Mouse (Mus musculus) gastrocnemius, adult 2 months (tissue): ENCODE data around the gene Cyp2c50. TPM values are rescaled to one million over a fixed set of nuclear protein-coding genes. Genes with fewer than 3 reads are reported as not detected.
"Not testable (repeated sequence)": the region's sequence is repeated elsewhere in the genome, so short reads cannot be mapped to it uniquely, and the experiment has no call there.

Experiments used
- DNase-seq: peaks from one replicate; pipeline ENCODE4 v3.0.0; 2022
- H3K27ac ChIP-seq: fragments of 200-600 bp; 2 replicates; pipeline ENCODE4 v1.8.1; 2022; ENCODE audit warnings: mild to moderate bottlenecking
- H3K4me3 ChIP-seq: fragments of 200-600 bp; 2 replicates; pipeline ENCODE4 v1.8.1; 2022; ENCODE audit warnings: mild to moderate bottlenecking, moderate library complexity
- CTCF ChIP-seq: fragments of 200-600 bp; IDR thresholded peaks from 2 replicates; pipeline ENCODE4 v1.8.1; 2022; ENCODE audit warnings: antibody characterized with exemption, mild to moderate bottlenecking, moderate library complexity
- intact Hi-C: fragments of 180-260 bp; cut with DNase I; formaldehyde crosslinking; loops from one replicate; pipeline ENCODE4 v1.15.1; 2025
- long read RNA-seq, 2 experiments: library from polyadenylated mRNA; stranded (forward); transcript quantifications; one replicate each; pipeline ENCODE4 v2.0.0; 2021
- total RNA-seq, 2 experiments: library from RNA; stranded (reverse); gene quantifications; 2 replicates each; pipeline ENCODE4 v1.2.3; 2021

Gene Cyp2c50
- total RNA-seq, result not detected
- long read RNA-seq, experiment 1, result 0 reads
- long read RNA-seq, experiment 2, result 0 reads

- H3K4me3 ChIP-seq, intact Hi-C loops, H3K27ac ChIP-seq, DNase-seq: not testable (repeated sequence)
These were observed at the start of gene Cyp2c50 for GRCm38 (mm10) chr19:40089421-40089820. Gene Cyp2c50 (plus strand): TSS chr19:40089688.

GRCm38 (mm10) chr19:40073701-40074100, 15.8 kb upstream of the Cyp2c50 start, which contains the start of gene Cyp2c54:
Gene Cyp2c54 (minus strand): TSS chr19:40073827.
- Histone ChIP-seq H3K4me3 (no peak within 1 kb of the TSS), H3K27ac (no peak within 1 kb of the TSS)
- intact Hi-C loops, result no loop called here
- no peak for TF ChIP-seq CTCF
- DNase-seq, result no peak

GRCm38 (mm10) chr19:40088381-40088780, 1.1 kb upstream of the Cyp2c50 start:
- Histone ChIP-seq H3K4me3 (no peak overlapping the region), H3K27ac (no peak overlapping the region)
- no peak for TF ChIP-seq CTCF
- intact Hi-C loops, result no loop called here
- no peak for DNase-seq

- Histone ChIP-seq H3K4me3 (no peak overlapping the region), H3K27ac (no peak overlapping the region)
- intact Hi-C loops, result no loop called here
- no peak for TF ChIP-seq CTCF
- no peak for DNase-seq
These were observed 1.6 kb downstream of the Cyp2c50 start for GRCm38 (mm10) chr19:40091111-40091510.

- DNase-seq, H3K4me3 ChIP-seq, H3K27ac ChIP-seq, intact Hi-C loops: not testable (repeated sequence)
These were observed 30.1 kb downstream of the Cyp2c50 start for GRCm38 (mm10) chr19:40119624-40120023.

- H3K27ac ChIP-seq, DNase-seq, H3K4me3 ChIP-seq, intact Hi-C loops: not testable (repeated sequence)
These were observed 35.7 kb downstream of the Cyp2c50 start for GRCm38 (mm10) chr19:40125165-40125564.

GRCm38 (mm10) chr19:40126996-40127395, 37.5 kb downstream of the Cyp2c50 start:
- H3K4me3 ChIP-seq, DNase-seq, H3K27ac ChIP-seq, intact Hi-C loops: not testable (repeated sequence)

Other genes starting within 250 kb of the Cyp2c50 start
- not detected for gene Cyp2c69, start 202.9 kb upstream of the Cyp2c50 start, total RNA-seq
- not detected for gene Cyp2c37, start 97.3 kb upstream of the Cyp2c50 start, total RNA-seq
- not detected for gene Cyp2c54, start 15.9 kb upstream of the Cyp2c50 start, total RNA-seq
- gene Cyp2c70, start 97.6 kb downstream of the Cyp2c50 start, total RNA-seq, result not detected
- 100 to 1,000 TPM in 1 of 2 experiments, 10 to 100 TPM in 1; 70.8 to 292 TPM for gene Pdlim1, start 182.2 kb downstream of the Cyp2c50 start, total RNA-seq